Mouse (Mus musculus): ENCODE results near the gene Lpin3. TPM values are rescaled to one million over a fixed set of nuclear protein-coding genes. Genes with fewer than 3 reads are reported as not detected.

The Lpin3 gene
- polyA plus RNA-seq, 1 experiment from 2014 or later = 3.6 TPM

GRCm38 (mm10) chr2:160891045-160891444, 10.6 kb downstream of the Lpin3 start:
- H3K9ac ChIP-seq = no peak overlapping the region
- H3K4me1 ChIP-seq = peaks cover 8% of the 10 kb centered on the region; the same call in 1 of the 2 replicates
- no peak for ATAC-seq (ENCODE audit: borderline replicate concordance, extremely low read depth, low FRiP score, low TSS enrichment)
- H3K27ac ChIP-seq = no peak overlapping the region
- H3K4me3 ChIP-seq = no peak overlapping the region
- no peak overlapping the region for H3K4me2 ChIP-seq
- no peaks in the 10 kb centered on the region for H3K9me3 ChIP-seq
- H3K27me3 ChIP-seq = no peaks in the 10 kb centered on the region; the same call in 1 of the 2 replicates
- no peaks in the 10 kb centered on the region for H3K36me3 ChIP-seq
- WGBS = 65% methylated on average over 5 of the region's 5 CpGs

- no peaks in the 10 kb centered on the region; the same call in 1 of the 2 replicates for H3K27me3 ChIP-seq
- H3K4me1 ChIP-seq = peaks cover 8% of the 10 kb centered on the region; the same call in 1 of the 2 replicates
- 81% methylated on average over 9 of the region's 9 CpGs for WGBS
- H3K36me3 ChIP-seq = no peaks in the 10 kb centered on the region
- no peak overlapping the region for H3K9ac ChIP-seq
- H3K9me3 ChIP-seq = no peaks in the 10 kb centered on the region
- H3K27ac ChIP-seq = no peak overlapping the region
- no peak overlapping the region for H3K4me3 ChIP-seq
- no peak overlapping the region for H3K4me2 ChIP-seq
- no peak for ATAC-seq (ENCODE audit: borderline replicate concordance, extremely low read depth, low FRiP score, low TSS enrichment)
These were observed 11.2 kb downstream of the Lpin3 start for GRCm38 (mm10) chr2:160891697-160892096.

- 67% methylated on average over 7 of the region's 7 CpGs for WGBS
- Histone ChIP-seq H3K27ac (no peak overlapping the region), H3K4me2 (no peak overlapping the region), H3K4me1 (no peaks in the 10 kb centered on the region), H3K9ac (no peak overlapping the region), H3K9me3 (no peaks in the 10 kb centered on the region), H3K4me3 (no peak overlapping the region), H3K27me3 (no peaks in the 10 kb centered on the region), H3K36me3 (no peaks in the 10 kb centered on the region)
- no peak for ATAC-seq (ENCODE audit: borderline replicate concordance, extremely low read depth, low FRiP score, low TSS enrichment)
These were observed 21.4 kb downstream of the Lpin3 start for GRCm38 (mm10) chr2:160901656-160902412.

GRCm38 (mm10) chr2:160905301-160905700, 24.8 kb downstream of the Lpin3 start:
- peaks cover 9% of the 10 kb centered on the region for H3K27me3 ChIP-seq
- H3K9ac ChIP-seq = no peak overlapping the region
- no peaks in the 10 kb centered on the region for H3K36me3 ChIP-seq
- no peak overlapping the region for H3K4me3 ChIP-seq
- no peaks in the 10 kb centered on the region for H3K4me1 ChIP-seq
- WGBS = 90% methylated on average over 12 of the region's 12 CpGs
- H3K4me2 ChIP-seq = no peak overlapping the region
- no peak overlapping the region for H3K27ac ChIP-seq
- no peaks in the 10 kb centered on the region for H3K9me3 ChIP-seq
- ATAC-seq (ENCODE audit: borderline replicate concordance, extremely low read depth, low FRiP score, low TSS enrichment) = no peak

- no peaks in the 10 kb centered on the region for H3K36me3 ChIP-seq
- no peaks in the 10 kb centered on the region for H3K9me3 ChIP-seq
- H3K27ac ChIP-seq = no peak overlapping the region
- peaks cover 17% of the 10 kb centered on the region for H3K27me3 ChIP-seq
- H3K4me3 ChIP-seq = no peak overlapping the region
- H3K4me2 ChIP-seq = no peak overlapping the region
- ATAC-seq (ENCODE audit: borderline replicate concordance, extremely low read depth, low FRiP score, low TSS enrichment) = no peak
- WGBS = 79% methylated on average over 5 of the region's 5 CpGs
- no peaks in the 10 kb centered on the region for H3K4me1 ChIP-seq
- H3K9ac ChIP-seq = no peak overlapping the region
These were observed 25.6 kb downstream of the Lpin3 start for GRCm38 (mm10) chr2:160906101-160906500.

GRCm38 (mm10) chr2:160908607-160909006, 28.1 kb downstream of the Lpin3 start:
- H3K4me2 ChIP-seq = no peak overlapping the region
- ATAC-seq (ENCODE audit: borderline replicate concordance, extremely low read depth, low FRiP score, low TSS enrichment) = no peak
- no peak overlapping the region for H3K27ac ChIP-seq
- H3K4me1 ChIP-seq = peaks cover 12% of the 10 kb centered on the region
- peaks cover 39% of the 10 kb centered on the region for H3K27me3 ChIP-seq
- no peaks in the 10 kb centered on the region for H3K9me3 ChIP-seq
- 53% methylated on average over 18 of the region's 18 CpGs for WGBS
- no peaks in the 10 kb centered on the region for H3K36me3 ChIP-seq
- H3K4me3 ChIP-seq = no peak overlapping the region
- no peak overlapping the region for H3K9ac ChIP-seq

- H3K27ac ChIP-seq = no peak overlapping the region
- 73% methylated on average over 5 of the region's 5 CpGs for WGBS
- H3K4me2 ChIP-seq = no peak overlapping the region; the same call in 1 of the 2 replicates
- no peaks in the 10 kb centered on the region for H3K9me3 ChIP-seq
- ATAC-seq (ENCODE audit: borderline replicate concordance, extremely low read depth, low FRiP score, low TSS enrichment) = no peak
- H3K4me1 ChIP-seq = peaks cover 20% of the 10 kb centered on the region
- no peak overlapping the region for H3K4me3 ChIP-seq
- H3K9ac ChIP-seq = no peak overlapping the region
- peaks cover 47% of the 10 kb centered on the region for H3K27me3 ChIP-seq
- no peaks in the 10 kb centered on the region for H3K36me3 ChIP-seq
These were observed 30.2 kb downstream of the Lpin3 start for GRCm38 (mm10) chr2:160910633-160911032.

- Histone ChIP-seq H3K4me1 (peaks cover 30% of the 10 kb centered on the region), H3K9ac (peak overlapping the region; percentile 47), H3K4me2 (peak overlapping the region; percentile 98), H3K9me3 (no peaks in the 10 kb centered on the region), H3K4me3 (peak overlapping the region; percentile 56), H3K27me3 (peaks cover 47% of the 10 kb centered on the region), H3K27ac (no peak overlapping the region), H3K36me3 (no peaks in the 10 kb centered on the region)
- WGBS = under 1% methylated on average over 59 of the region's 64 CpGs
- ATAC-seq (ENCODE audit: borderline replicate concordance, extremely low read depth, low FRiP score, low TSS enrichment) = peak; percentile 25; the same call in 1 of the 2 replicates
These were observed 31.2 kb downstream of the Lpin3 start for GRCm38 (mm10) chr2:160911558-160912201.

GRCm38 (mm10) chr2:160912231-160912671, 31.8 kb downstream of the Lpin3 start, which contains the start of gene Emilin3:
Gene Emilin3, minus strand, starts transcription at chr2:160912328.
- no peaks in the 10 kb centered on the region for H3K36me3 ChIP-seq
- H3K4me1 ChIP-seq = peaks cover 30% of the 10 kb centered on the region
- peak; percentile 55 for ATAC-seq (ENCODE audit: borderline replicate concordance, extremely low read depth, low FRiP score, low TSS enrichment)
- H3K9me3 ChIP-seq = no peaks in the 10 kb centered on the region
- 2% methylated on average over 45 of the region's 46 CpGs for WGBS
- H3K4me3 ChIP-seq = peak within 1 kb of the TSS; percentile 56
- H3K27me3 ChIP-seq = peaks cover 47% of the 10 kb centered on the region
- peak within 1 kb of the TSS; percentile 98 for H3K4me2 ChIP-seq
- no peak within 1 kb of the TSS for H3K27ac ChIP-seq
- H3K9ac ChIP-seq = peak within 1 kb of the TSS; percentile 47

- peaks cover 44% of the 10 kb centered on the region for H3K27me3 ChIP-seq
- no peak overlapping the region for H3K4me2 ChIP-seq
- no peaks in the 10 kb centered on the region for H3K36me3 ChIP-seq
- 0 out of 2 replicates have a peak overlapping the region, but pooled peaks have one; percentile 36 for H3K27ac ChIP-seq
- H3K9me3 ChIP-seq = no peaks in the 10 kb centered on the region
- H3K4me3 ChIP-seq = no peak overlapping the region
- no peak for ATAC-seq (ENCODE audit: borderline replicate concordance, extremely low read depth, low FRiP score, low TSS enrichment)
- peaks cover 30% of the 10 kb centered on the region for H3K4me1 ChIP-seq
- WGBS = 60% methylated on average over 9 of the region's 9 CpGs
- H3K9ac ChIP-seq = no peak overlapping the region
These were observed 34.2 kb downstream of the Lpin3 start for GRCm38 (mm10) chr2:160914656-160915055.

- Histone ChIP-seq H3K27ac (peak overlapping the region; percentile 46), H3K9ac (no peak overlapping the region), H3K4me3 (no peak overlapping the region), H3K27me3 (peaks cover 31% of the 10 kb centered on the region), H3K4me1 (peaks cover 37% of the 10 kb centered on the region), H3K9me3 (no peaks in the 10 kb centered on the region), H3K4me2 (no peak overlapping the region), H3K36me3 (no peaks in the 10 kb centered on the region)
- ATAC-seq (ENCODE audit: borderline replicate concordance, extremely low read depth, low FRiP score, low TSS enrichment) = no peak
- WGBS = 50% methylated on average over 13 of the region's 13 CpGs
These were observed 35.5 kb downstream of the Lpin3 start for GRCm38 (mm10) chr2:160915821-160916610.

Data from lung, embryonic 15.5 days (tissue).